Mouse (Mus musculus): ENCODE results near the gene Pigu. TPM values are rescaled to one million over a fixed set of nuclear protein-coding genes. Genes with fewer than 3 reads are reported as not detected.

The Pigu gene
- polyA plus RNA-seq, 1 experiment from 2014 or later, result 41.4 TPM

DNA sequence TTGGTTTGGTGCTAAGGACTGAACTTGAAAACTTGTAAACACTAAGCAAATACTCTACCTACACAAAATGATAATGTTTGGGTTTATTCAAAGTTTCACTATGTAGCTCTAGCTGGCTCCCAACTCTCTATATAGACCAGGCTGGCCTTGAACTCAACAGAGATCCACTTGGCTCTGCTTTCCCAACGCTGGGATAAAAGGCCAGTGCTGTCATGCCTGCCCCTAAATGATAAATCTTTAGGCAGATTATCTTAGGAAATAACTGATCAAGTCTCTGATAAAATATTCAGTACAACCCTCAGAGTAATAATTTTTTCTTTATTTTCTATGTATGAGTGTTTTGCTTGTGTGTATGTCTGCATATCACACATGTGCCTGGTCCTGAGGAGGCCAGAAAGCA, 10.6 kb downstream of the Pigu start:
- H3K9ac ChIP-seq (replicated peaks; ENCODE audit: low read depth), result no peak overlapping the region
- DNase-seq (ENCODE audit: low spot score), result no peak
- WGBS, result 62% methylated on average over 1 of the region's 1 CpGs
- H3K9me3 ChIP-seq (ENCODE audit: low read length), result no peaks in the 10 kb centered on the region
- H3K4me1 ChIP-seq (ENCODE audit: insufficient read depth, low read depth, low read length), result no peaks in the 10 kb centered on the region
- H3K4me3 ChIP-seq (ENCODE audit: low read depth, low read length), result no peak overlapping the region
- H3K27me3 ChIP-seq (replicated peaks; ENCODE audit: insufficient read depth, low read length), result no peaks in the 10 kb centered on the region
- ATAC-seq, result no peak
- H3K36me3 ChIP-seq (ENCODE audit: insufficient read depth, low read length), result no peaks in the 10 kb centered on the region
- TF ChIP-seq CTCF (IDR thresholded peaks at IDR 0.05), result no peak
- no peak for TF ChIP-seq EP300 (IDR thresholded peaks at IDR 0.05)
- H3K4me2 ChIP-seq (replicated peaks; ENCODE audit: low read depth, low read length), result no peak overlapping the region
- H3K27ac ChIP-seq (ENCODE audit: low read length), result no peak overlapping the region

DNA sequence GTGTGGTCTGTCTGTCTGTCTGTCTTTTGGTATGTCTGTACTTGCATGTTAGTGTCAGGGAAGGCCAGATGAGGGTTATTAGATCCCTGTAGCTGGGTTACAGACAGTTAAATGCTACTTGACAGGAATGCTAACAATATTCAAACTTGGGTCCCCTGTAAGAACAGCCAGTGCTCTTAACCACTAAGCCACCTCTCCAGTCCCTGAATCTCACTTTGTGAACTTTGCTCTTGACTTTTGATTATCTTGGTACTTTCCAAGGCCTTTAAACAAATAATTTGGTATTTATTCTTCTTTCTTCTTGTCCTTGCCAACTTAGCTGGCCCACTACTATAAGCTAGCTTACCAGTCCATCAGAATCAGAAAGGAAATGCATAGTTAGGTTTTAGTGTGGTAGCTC, 17.1 kb downstream of the Pigu start:
- Histone ChIP-seq H3K27ac (ENCODE audit: low read length) (no peak overlapping the region), H3K9ac (replicated peaks; ENCODE audit: low read depth) (no peak overlapping the region), H3K27me3 (replicated peaks; ENCODE audit: insufficient read depth, low read length) (no peaks in the 10 kb centered on the region), H3K4me2 (replicated peaks; ENCODE audit: low read depth, low read length) (no peak overlapping the region), H3K4me3 (ENCODE audit: low read depth, low read length) (no peak overlapping the region), H3K4me1 (ENCODE audit: insufficient read depth, low read depth, low read length) (no peaks in the 10 kb centered on the region; the same call in 1 of the 2 replicates), H3K9me3 (ENCODE audit: low read length) (no peaks in the 10 kb centered on the region), H3K36me3 (ENCODE audit: insufficient read depth, low read length) (peaks cover 2% of the 10 kb centered on the region; the same call in 1 of the 2 replicates)
- peak; percentile 68 for DNase-seq (ENCODE audit: low spot score)
- peak; percentile 70 for ATAC-seq
- TF ChIP-seq EP300 (IDR thresholded peaks at IDR 0.05) (no peak; the same call in 1 of the 2 replicates), CTCF (IDR thresholded peaks at IDR 0.05) (no peak)

DNA sequence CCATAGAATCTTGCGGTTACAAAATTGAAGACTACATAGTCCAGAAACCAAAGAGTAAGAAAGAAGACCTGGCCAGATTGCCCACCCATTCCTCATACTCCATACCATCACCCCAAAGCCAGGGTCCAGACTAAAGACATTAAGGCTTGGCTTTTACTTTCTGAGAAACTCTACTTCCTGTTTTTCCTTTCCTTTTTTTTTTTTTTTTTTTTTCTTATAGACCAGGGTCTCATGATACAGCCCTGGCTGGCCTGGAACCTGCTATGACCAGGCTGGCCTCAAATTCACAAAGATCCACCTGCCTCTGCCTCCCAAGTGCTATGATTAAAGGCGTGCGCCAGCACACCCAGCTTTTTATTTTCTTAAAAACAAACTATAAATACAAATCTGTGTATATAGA, 21.0 kb downstream of the Pigu start:
- Histone ChIP-seq H3K36me3 (ENCODE audit: insufficient read depth, low read length) (peaks cover 10% of the 10 kb centered on the region; the same call in 1 of the 2 replicates), H3K9me3 (ENCODE audit: low read length) (no peaks in the 10 kb centered on the region), H3K4me2 (replicated peaks; ENCODE audit: low read depth, low read length) (no peak overlapping the region), H3K4me3 (ENCODE audit: low read depth, low read length) (no peak overlapping the region), H3K27ac (ENCODE audit: low read length) (no peak overlapping the region), H3K9ac (replicated peaks; ENCODE audit: low read depth) (no peak overlapping the region), H3K27me3 (replicated peaks; ENCODE audit: insufficient read depth, low read length) (no peaks in the 10 kb centered on the region), H3K4me1 (ENCODE audit: insufficient read depth, low read depth, low read length) (no peaks in the 10 kb centered on the region; the same call in 1 of the 2 replicates)
- WGBS, result 94% methylated on average over 3 of the region's 3 CpGs
- TF ChIP-seq CTCF (IDR thresholded peaks at IDR 0.05) (no peak), EP300 (IDR thresholded peaks at IDR 0.05) (no peak)
- no peak for ATAC-seq
- DNase-seq (ENCODE audit: low spot score), result no peak

DNA sequence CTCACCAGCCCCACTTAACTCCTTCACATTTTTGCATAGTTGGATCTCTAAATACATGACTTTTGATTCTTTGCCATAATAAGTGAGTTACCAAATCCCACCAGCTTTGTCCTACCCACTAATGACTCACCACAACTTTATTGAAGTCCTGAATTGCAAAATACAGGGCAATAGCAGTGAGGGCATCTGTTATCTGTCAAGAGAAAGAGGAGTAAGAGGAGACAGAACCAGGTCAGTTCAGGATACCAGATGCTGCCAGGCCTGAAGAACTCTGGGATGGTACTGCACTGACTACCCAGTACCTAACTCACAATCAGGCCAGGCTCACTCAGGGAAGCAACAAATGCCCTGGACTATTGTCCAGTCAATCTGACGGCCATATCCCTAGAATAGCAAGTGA, 22.0 kb downstream of the Pigu start:
- TF ChIP-seq CTCF (IDR thresholded peaks at IDR 0.05) (no peak), EP300 (IDR thresholded peaks at IDR 0.05) (no peak)
- Histone ChIP-seq H3K9ac (replicated peaks; ENCODE audit: low read depth) (no peak overlapping the region), H3K4me1 (ENCODE audit: insufficient read depth, low read depth, low read length) (no peaks in the 10 kb centered on the region), H3K27me3 (replicated peaks; ENCODE audit: insufficient read depth, low read length) (no peaks in the 10 kb centered on the region), H3K4me3 (ENCODE audit: low read depth, low read length) (no peak overlapping the region), H3K4me2 (replicated peaks; ENCODE audit: low read depth, low read length) (no peak overlapping the region), H3K36me3 (ENCODE audit: insufficient read depth, low read length) (peaks cover 10% of the 10 kb centered on the region; the same call in 1 of the 2 replicates), H3K9me3 (ENCODE audit: low read length) (no peaks in the 10 kb centered on the region), H3K27ac (ENCODE audit: low read length) (no peak overlapping the region; the same call in 1 of the 2 replicates)
- 88% methylated on average over 1 of the region's 1 CpGs for WGBS
- ATAC-seq (no peak), DNase-seq (ENCODE audit: low spot score) (no peak)

DNA sequence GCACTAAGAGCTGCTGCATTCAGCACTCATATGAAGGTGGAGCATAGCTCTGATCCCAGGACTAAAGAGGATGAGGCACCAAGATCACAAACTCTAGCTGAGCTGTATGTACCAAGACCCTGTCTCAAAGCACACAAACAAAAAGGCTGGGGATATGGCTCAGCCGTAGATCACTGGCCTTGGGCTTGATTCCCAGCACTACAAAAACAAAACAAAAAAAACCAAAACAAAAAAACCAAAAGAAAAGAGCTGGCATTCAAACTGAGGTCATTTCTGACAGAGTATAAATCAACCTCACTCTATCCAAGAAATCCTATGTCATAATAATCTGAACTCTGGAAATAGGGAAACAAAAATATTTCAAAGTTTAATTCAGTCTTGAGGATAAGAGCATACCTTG, 23.8 kb downstream of the Pigu start:
- 73% methylated on average over 1 of the region's 1 CpGs for WGBS
- Histone ChIP-seq H3K4me1 (ENCODE audit: insufficient read depth, low read depth, low read length) (no peaks in the 10 kb centered on the region), H3K36me3 (ENCODE audit: insufficient read depth, low read length) (peaks cover 10% of the 10 kb centered on the region; the same call in 1 of the 2 replicates), H3K9ac (replicated peaks; ENCODE audit: low read depth) (no peak overlapping the region), H3K4me2 (replicated peaks; ENCODE audit: low read depth, low read length) (no peak overlapping the region), H3K9me3 (ENCODE audit: low read length) (no peaks in the 10 kb centered on the region), H3K27ac (ENCODE audit: low read length) (no peak overlapping the region), H3K4me3 (ENCODE audit: low read depth, low read length) (no peak overlapping the region), H3K27me3 (replicated peaks; ENCODE audit: insufficient read depth, low read length) (no peaks in the 10 kb centered on the region)
- no peak for ATAC-seq
- DNase-seq (ENCODE audit: low spot score), result no peak
- TF ChIP-seq EP300 (IDR thresholded peaks at IDR 0.05) (no peak), CTCF (IDR thresholded peaks at IDR 0.05) (no peak)

DNA sequence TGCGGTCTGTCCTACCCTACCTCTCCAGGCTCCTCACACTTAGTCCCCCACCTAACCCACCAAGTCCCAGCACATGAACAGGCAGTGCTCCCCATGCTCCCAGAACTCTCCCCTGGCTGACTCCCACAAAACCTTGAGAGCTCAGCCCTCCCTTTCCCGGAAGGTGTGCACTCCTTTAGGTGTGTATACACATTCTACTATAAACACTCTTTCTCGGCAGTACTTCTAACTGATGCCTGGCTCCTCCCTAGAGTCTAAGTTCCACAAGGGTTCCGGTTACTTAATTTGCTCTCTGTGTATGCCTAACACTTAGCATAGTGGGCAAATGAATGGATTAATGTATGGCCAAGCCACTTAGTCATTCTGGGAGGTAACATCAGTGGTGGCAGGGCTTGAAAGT, 25.9 kb downstream of the Pigu start:
- Histone ChIP-seq H3K36me3 (ENCODE audit: insufficient read depth, low read length) (peaks cover 16% of the 10 kb centered on the region), H3K9ac (replicated peaks; ENCODE audit: low read depth) (no peak overlapping the region), H3K27ac (ENCODE audit: low read length) (peak overlapping the region; percentile 27; the same call in 1 of the 2 replicates), H3K4me2 (replicated peaks; ENCODE audit: low read depth, low read length) (no peak overlapping the region), H3K4me3 (ENCODE audit: low read depth, low read length) (no peak overlapping the region), H3K4me1 (ENCODE audit: insufficient read depth, low read depth, low read length) (no peaks in the 10 kb centered on the region), H3K9me3 (ENCODE audit: low read length) (no peaks in the 10 kb centered on the region), H3K27me3 (replicated peaks; ENCODE audit: insufficient read depth, low read length) (no peaks in the 10 kb centered on the region)
- peak; percentile 89 for DNase-seq (ENCODE audit: low spot score)
- ATAC-seq, result peak; percentile 92
- no peak for TF ChIP-seq CTCF (IDR thresholded peaks at IDR 0.05)
- TF ChIP-seq EP300 (IDR thresholded peaks at IDR 0.05), result peak; percentile 54; the same call in 1 of the 2 replicates
- 61% methylated on average over 4 of the region's 4 CpGs for WGBS

DNA sequence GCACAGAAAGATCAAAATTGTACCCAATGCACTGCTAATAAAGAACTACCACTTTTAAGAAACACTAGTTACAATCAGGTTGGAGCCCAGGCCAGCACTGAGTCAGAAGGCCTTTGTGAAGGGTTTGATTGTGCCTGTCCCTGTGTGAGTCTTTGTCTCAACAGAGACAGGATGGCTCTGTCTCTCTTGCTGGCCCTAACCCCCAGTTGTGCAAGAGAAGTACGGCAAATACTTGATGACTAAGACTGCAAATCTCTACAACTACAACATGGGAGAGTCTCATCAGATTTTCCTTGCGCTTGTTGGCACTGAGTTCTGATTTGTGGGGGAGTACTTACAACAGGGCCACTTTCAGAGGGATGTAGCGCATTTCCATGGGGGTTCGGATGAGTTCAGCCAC, 26.4 kb downstream of the Pigu start:
- Histone ChIP-seq H3K27me3 (replicated peaks; ENCODE audit: insufficient read depth, low read length) (no peaks in the 10 kb centered on the region), H3K4me2 (replicated peaks; ENCODE audit: low read depth, low read length) (no peak overlapping the region), H3K9ac (replicated peaks; ENCODE audit: low read depth) (no peak overlapping the region), H3K9me3 (ENCODE audit: low read length) (no peaks in the 10 kb centered on the region), H3K4me3 (ENCODE audit: low read depth, low read length) (no peak overlapping the region), H3K27ac (ENCODE audit: low read length) (peak overlapping the region; percentile 27; the same call in 1 of the 2 replicates), H3K36me3 (ENCODE audit: insufficient read depth, low read length) (peaks cover 16% of the 10 kb centered on the region), H3K4me1 (ENCODE audit: insufficient read depth, low read depth, low read length) (no peaks in the 10 kb centered on the region)
- TF ChIP-seq CTCF (IDR thresholded peaks at IDR 0.05) (no peak), EP300 (IDR thresholded peaks at IDR 0.05) (no peak)
- DNase-seq (ENCODE audit: low spot score) (peak; percentile 29), ATAC-seq (peak; percentile 23; the same call in 1 of the 2 replicates)
- 75% methylated on average over 4 of the region's 4 CpGs for WGBS
